Mouse (Mus musculus): ENCODE data around the gene 4930452B06Rik.

GRCm38 (mm10) chr14:8511276-8511675 is 154.8 kb downstream of the 4930452B06Rik start:
- no peak for TF ChIP-seq CTCF (conservative IDR thresholded peaks at IDR 0.05; ENCODE audit: low read length)
- no peak for TF ChIP-seq NANOG (IDR thresholded peaks at IDR 0.05; ENCODE audit: borderline replicate concordance, low read length)

Measured in E14TG2a.4 (cell line).